Mouse (Mus musculus) heart, postnatal 14 days (tissue): Measurements from ENCODE around the gene Hist1h3d. TPM values are rescaled to one million over a fixed set of nuclear protein-coding genes. Genes with fewer than 3 reads are reported as not detected.
"Not testable (repeated sequence)": the region's sequence is repeated elsewhere in the genome, so short reads cannot be mapped to it uniquely, and the experiment has no call there.

ENCODE experiments used
- DNase-seq, 2 experiments: peaks; one replicate each; pipeline ENCODE4 v3.0.0; 2021 to 2022
- intact Hi-C: fragments of 180-260 bp; cut with DNase I; formaldehyde crosslinking; loops from one replicate; pipeline ENCODE4 v1.15.1; 2025
- total RNA-seq, 2 experiments: library from RNA; stranded (reverse); gene quantifications; 2 replicates each; pipeline ENCODE4 v1.2.3; 2021

Gene Hist1h3d
- total RNA-seq, 2 experiments from 2014 or later: 7.8 to 17.6 TPM

DNA sequence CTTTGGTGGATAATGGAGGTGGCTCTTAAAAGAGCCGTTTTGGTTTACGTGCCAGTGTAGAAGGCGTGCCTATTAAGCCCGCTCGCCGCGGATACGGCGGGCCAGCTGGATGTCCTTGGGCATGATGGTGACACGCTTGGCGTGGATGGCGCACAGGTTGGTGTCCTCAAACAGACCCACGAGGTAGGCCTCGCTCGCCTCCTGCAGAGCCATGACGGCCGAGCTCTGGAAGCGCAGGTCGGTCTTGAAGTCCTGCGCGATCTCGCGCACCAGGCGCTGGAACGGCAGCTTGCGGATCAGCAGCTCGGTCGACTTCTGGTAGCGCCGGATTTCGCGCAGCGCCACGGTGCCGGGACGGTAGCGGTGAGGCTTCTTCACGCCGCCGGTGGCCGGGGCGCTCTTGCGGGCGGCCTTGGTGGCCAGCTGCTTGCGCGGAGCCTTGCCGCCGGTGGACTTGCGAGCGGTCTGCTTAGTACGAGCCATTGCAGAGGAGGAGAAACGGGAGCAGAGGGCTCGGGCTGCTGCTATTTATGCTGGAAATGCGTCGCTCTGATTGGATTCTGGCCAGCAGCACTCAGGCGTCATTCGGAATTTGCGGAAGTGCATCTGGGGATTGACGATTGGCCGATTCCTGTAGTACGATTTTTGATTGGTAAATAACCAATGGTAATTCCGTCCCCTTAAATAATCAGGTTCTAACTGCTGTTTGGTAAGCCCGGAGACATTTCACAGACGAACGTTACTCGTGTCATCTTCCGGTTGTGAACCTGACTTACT, 13.5 kb upstream of the Hist1h3d start, which contains the start of gene Hist1h3e:
Gene Hist1h3e (minus strand): TSS at position 487 of the 777 bp plus-strand sequence.
- intact Hi-C loops: not testable (repeated sequence)
- peak; percentile 89 to 94 for DNase-seq

DNA sequence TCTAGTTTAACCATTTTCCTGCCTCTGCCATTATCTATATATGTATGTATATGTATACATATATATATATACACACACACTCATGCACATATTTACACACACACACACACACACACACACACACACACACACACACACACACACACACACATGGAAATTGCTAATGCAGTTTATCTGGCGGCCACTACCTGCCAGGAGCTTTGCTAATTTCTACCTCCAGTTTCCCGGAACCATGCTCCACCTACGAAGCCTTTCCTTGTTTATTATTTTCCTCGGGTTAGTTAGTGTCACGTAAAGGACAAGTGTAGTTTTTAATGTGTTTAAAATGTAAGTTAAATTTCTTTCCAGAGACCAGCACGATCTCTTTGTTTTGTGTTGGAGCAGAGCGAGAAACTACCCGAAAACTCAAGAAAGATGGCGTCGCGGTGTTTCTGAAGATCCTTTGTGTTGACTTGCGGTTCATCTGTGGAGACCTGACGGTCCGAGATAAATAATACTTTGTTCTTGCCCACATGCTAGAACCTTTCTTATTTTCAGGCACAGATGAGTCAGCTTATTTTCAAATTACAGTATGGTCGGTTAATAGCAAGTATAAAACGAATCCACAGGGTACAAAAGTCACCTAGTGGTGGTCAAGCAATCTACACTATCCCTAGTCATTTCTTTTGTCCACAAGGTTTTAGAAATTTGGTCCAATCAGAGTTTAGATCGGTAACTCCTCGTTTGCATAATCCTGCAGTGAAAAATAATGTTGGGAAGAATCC, 12.7 kb upstream of the Hist1h3d start:
- DNase-seq: peak in 1 of 2 experiments; percentile 40
- intact Hi-C loops: no loop called here

DNA sequence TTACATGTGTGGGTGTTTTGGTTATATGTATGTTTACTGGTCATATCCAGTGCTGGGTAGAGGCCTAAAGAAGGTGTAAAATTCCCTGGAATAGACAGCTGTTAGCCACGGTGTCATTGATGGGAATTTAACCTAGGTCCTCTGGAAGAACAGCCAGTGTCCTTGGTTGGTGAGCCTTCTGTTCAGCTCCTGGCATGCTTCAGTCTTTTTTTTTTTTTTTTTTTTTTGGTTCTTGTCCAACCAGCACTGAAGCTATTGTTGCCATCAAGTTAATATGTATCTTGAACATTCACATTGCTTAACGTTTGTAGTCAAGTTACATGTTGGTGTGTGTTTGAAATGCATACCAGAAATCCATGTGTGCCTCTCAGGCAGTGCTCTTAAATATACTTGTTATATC, 11.1 kb upstream of the Hist1h3d start:
- DNase-seq: no peak
- intact Hi-C loops: no loop called here

DNA sequence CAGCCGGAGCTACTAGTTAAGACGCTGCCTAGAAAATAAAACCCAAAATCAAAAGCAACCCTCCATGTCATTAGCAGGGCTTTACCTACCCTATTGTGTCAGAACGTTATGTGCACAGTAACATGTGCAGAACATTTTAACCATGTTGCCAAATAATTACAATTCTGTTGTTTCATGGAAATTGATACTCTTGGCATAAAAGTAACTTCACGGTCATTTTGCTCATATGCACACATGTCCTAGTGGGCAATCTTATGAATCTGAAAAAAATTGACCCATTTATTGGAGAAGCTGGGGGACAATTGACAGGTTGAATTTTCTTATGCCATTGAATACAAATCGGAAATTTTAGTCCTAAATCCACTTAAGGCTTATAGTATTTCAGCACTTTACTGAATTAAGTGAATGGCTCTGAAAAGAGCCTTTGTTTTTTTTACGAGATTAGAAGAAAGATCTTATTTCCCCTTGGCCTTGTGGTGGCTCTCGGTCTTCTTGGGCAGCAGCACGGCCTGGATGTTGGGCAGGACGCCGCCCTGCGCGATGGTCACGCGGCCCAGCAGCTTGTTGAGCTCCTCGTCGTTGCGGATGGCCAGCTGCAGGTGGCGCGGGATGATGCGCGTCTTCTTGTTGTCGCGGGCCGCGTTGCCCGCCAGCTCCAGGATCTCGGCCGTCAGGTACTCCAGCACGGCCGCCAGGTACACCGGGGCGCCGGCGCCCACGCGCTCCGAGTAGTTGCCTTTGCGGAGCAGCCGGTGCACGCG, 5.1 kb upstream of the Hist1h3d start:
- DNase-seq: not testable (repeated sequence)
- intact Hi-C loops: loop anchor here (5.0 kb wide), 1 partner anchor 1533 kb away; the partner anchor contains the start of genes Hist1h2ah and Hist1h2bk

DNA sequence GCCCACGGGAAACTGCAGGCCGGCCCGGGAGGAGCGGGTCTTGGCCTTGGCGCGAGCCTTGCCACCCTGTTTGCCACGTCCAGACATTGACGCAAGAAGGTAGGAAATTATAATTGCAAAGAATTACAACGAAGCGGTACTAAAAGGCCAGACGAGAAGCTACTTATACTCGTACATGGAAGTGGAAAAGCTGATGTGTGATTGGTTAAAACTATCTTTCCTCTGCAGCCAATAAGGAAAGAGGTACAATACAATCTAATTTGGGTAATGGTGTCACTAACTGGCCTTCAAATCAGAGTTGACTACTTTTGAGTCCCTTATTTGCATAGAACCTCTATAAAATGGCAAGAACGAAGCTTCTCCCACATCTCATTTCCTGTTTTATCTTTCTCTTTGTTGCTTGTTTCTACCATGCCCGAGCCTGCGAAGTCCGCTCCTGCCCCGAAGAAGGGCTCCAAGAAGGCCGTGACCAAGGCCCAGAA, 4.5 kb upstream of the Hist1h3d start, which contains the start of the genes Hist1h2ae and Hist1h2bg:
Gene Hist1h2ae (minus strand): TSS at position 199 of the 482 bp plus-strand sequence.
Gene Hist1h2bg (plus strand): TSS at position 375 of the 482 bp plus-strand sequence.
- peak; percentile 51 to 55 for DNase-seq
- intact Hi-C loops: loop anchor here (5.0 kb wide), 1 partner anchor 1534 kb away; the partner anchor contains the start of genes Hist1h2ah and Hist1h2bk

DNA sequence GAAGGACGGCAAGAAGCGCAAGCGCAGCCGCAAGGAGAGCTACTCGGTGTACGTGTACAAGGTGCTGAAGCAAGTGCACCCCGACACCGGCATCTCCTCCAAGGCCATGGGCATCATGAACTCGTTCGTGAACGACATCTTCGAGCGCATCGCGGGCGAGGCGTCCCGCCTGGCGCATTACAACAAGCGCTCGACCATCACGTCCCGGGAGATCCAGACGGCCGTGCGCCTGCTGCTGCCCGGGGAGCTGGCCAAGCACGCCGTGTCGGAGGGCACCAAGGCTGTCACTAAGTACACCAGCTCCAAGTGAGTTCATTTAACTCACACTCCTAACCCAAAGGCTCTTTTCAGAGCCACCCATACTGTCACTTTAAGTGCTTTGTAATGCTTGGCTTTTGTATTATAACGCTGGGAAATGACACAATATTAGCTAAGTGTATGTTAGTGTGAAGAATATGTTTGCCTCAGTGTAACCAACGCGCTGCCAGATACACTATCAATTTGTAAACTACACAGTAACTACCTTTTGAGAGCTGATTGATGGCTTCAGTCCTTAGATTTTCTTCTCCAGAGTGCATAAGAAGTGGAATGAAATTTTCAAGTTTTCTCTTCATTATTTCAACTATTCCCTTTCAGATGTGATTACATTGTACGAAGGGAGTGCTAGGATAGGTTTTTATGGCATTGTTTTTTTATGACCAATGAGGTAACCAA, 3.9 kb upstream of the Hist1h3d start:
- intact Hi-C loops: loop anchor here (5.0 kb wide), 1 partner anchor 1534 kb away; the partner anchor contains the start of genes Hist1h2ah and Hist1h2bk
- not testable (repeated sequence) for DNase-seq

DNA sequence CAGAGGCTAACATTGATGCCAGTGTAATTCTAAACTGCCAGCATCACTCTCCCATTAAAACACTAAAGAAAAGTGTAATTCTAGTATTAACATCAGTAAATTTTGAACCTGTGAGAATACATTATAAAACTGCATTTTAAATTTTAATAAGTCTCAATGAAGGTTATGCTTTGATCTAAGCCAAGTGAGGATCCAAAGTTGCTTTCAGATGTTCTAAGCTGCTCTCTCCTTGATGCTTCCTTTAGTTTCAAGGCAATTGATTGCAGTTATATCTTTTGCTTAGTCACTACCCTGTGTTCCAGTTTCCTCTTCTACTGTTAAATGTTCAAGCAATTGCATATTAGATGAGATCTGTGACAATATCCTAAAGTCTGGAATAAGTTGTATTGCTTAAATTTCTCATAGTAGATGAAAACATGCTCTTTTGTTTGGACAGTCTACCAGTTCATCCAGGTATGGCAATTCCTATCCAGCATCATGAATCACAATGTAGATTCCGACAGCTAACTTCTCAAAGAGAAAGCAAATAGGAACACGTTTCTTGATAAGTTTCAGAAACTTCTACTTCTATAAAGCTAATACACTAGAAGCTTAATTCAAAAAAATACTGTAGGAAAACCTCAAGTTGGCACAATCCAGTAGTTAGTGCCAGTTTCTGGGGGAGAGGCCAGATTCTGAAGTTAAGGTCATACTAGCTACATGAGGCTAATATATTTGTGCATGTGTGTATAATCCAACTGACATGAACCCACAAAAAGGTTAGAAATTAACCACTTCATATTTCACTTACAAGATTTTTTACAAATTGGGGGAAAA, 3.1 kb upstream of the Hist1h3d start:
- intact Hi-C loops: loop anchor here (5.0 kb wide), 1 partner anchor 1535 kb away; the partner anchor contains the start of genes Hist1h2ah and Hist1h2bk
- no peak for DNase-seq

DNA sequence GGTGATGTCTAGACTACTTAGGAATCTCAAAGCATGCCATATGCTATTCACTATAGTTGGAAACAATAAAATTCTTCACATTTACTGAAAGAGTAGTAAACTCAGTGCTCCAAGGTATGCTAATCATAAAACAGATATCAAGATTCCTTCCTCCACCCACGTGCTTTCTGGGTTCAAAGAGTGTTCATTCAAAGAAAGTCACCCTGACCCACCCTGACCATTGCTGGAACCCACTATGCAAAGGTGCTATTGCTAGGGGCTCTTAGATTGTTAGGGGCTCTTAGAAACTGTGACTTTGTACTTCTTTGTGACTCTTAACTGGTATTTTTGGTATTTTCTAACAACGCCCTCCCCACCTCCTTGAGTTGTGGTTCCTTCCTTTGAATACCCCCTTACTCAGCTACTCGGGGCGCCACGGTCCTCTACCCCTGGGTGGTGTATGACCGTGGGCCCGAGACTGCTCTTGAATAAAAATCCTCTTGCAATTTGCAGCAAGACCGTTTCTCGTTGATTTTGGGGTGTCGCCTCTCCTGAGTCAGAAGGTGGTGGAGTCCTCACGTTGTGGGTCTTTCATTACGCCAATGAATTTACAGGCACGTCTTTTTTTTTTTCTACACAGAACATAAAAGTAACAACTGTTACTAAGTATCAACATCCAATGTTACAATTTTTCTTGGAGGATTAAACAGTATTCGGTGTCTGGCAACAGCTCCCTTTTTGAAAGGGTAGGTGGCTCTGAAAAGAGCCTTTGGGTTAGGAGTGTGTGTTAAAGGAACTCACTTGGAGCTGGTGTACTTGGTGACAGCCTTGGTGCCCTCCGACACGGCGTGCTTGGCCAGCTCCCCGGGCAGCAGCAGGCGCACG, 2.3 kb upstream of the Hist1h3d start:
- intact Hi-C loops: loop anchor here (5.0 kb wide), 1 partner anchor 1536 kb away; the partner anchor contains the start of genes Hist1h2ah and Hist1h2bk
- DNase-seq: not testable (repeated sequence)

DNA sequence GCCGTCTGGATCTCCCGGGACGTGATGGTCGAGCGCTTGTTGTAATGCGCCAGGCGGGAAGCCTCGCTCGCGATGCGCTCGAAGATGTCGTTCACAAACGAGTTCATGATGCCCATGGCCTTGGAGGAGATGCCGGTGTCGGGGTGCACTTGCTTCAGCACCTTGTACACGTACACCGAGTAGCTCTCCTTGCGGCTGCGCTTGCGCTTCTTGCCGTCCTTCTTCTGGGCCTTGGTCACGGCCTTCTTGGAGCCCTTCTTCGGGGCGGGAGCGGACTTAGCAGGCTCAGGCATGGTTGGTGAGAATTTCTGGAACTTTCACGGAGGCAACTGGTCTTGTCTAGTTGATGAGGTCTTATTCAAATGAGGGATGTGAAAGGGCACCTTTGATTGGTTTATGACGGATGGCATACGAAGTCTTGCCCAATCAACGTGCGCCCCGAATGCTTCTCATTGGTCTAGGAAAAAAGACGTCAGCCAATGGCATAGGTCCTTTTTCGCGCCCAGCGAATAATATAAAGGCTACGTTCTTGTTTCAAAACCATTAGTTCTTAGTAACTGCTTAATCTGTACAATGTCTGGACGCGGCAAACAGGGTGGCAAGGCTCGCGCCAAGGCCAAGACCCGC, 1.6 kb upstream of the Hist1h3d start, which contains the start of the genes Hist1h2bf and Hist1h2ad:
Gene Hist1h2bf (minus strand): TSS at position 299 of the 627 bp plus-strand sequence.
Gene Hist1h2ad (plus strand): TSS at position 484 of the 627 bp plus-strand sequence.
- intact Hi-C loops: loop anchor here (5.0 kb wide), 1 partner anchor 1537 kb away; the partner anchor contains the start of genes Hist1h2ah and Hist1h2bk
- peak; percentile 77 to 85 for DNase-seq

DNA sequence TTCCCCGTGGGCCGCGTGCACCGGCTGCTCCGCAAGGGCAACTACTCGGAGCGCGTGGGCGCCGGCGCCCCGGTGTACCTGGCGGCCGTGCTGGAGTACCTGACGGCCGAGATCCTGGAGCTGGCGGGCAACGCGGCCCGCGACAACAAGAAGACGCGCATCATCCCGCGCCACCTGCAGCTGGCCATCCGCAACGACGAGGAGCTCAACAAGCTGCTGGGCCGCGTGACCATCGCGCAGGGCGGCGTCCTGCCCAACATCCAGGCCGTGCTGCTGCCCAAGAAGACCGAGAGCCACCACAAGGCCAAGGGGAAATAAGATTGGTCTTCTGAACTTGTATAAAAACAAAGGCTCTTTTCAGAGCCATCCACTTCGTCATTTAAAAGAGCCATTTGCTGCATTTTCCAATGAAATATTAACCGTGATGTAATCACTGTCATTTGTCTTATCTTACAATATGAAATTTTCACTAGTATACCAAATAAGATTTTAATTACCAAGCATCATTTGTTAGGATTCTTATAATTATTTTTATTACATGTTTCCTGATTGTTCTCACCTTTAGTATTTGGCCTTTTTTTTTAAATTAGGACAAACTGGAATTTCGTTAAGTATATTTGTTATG, 905 bp upstream of the Hist1h3d start:
- intact Hi-C loops: loop anchor here (5.0 kb wide), 1 partner anchor 1537 kb away; the partner anchor contains the start of genes Hist1h2ah and Hist1h2bk
- not testable (repeated sequence) for DNase-seq

DNA sequence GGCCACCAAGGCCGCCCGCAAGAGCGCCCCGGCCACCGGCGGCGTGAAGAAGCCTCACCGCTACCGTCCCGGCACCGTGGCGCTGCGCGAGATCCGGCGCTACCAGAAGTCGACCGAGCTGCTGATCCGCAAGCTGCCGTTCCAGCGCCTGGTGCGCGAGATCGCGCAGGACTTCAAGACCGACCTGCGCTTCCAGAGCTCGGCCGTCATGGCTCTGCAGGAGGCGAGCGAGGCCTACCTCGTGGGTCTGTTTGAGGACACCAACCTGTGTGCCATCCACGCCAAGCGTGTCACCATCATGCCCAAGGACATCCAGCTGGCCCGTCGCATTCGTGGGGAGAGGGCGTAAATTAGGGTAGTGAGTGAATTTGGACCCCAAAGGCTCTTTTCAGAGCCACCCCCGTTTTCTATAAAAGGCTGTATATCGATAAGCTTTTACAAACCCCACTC, 326 bp downstream of the Hist1h3d start:
- intact Hi-C loops, DNase-seq: not testable (repeated sequence)

DNA sequence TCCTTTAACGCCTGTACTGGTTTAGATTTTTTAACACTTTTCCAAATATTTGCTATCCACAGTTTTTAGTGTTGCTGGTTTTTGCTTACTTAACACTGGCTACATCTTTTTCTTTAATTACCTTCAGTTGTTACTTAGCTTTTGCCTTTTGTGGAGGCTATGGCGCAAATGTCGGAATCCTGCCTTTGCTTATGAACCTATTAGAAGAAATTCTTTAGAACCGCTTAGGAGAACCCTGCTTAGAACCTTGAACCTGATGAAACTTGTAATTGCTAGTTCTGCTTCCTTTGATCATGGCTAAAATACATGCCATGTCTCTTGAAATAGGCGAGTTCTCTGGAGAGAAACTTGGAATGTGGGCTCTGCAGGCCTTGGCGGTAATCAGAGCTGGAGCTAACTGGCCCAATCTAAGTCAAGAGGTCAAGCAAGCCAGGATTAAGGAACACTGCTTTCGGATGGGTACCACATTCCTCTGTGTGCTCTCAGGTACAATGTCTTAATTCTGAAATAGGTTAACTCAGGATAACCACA, 853 bp downstream of the Hist1h3d start:
- intact Hi-C loops: no loop called here
- DNase-seq: no peak

DNA sequence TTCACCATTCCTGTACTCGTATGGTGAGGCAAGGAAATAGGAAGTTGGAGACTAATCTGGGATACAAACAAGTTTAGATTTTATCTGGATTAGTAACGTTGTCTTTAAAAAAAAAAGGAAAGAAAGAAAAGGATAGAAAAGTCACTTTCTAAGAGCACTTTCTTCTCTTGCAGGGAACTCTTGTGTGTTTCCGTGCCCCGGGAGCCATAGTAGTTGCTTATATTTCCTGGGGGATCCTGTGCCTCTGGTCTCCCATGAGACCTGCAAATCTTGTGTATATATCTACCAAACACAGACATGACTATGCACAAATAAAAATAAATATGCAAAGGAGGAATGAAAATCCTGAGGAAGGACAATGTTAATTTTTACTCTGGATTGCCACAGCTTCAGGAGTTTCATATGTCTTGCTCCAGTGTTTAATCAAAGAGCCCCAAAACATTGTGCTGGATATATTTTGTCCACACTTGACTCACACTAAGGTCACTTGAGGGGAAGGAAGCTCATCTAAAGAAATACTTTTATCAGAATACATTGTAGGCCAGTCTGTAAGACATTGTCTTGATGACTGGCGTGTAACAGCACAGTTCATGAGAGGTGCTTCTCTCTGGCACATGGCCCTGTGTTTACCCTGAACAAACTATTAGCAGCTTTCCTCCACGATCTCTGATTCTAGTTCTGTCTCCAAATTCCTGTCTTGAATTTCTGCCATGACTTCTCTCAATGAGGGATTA, 1.5 kb downstream of the Hist1h3d start:
- intact Hi-C loops: no loop called here
- DNase-seq: no peak

DNA sequence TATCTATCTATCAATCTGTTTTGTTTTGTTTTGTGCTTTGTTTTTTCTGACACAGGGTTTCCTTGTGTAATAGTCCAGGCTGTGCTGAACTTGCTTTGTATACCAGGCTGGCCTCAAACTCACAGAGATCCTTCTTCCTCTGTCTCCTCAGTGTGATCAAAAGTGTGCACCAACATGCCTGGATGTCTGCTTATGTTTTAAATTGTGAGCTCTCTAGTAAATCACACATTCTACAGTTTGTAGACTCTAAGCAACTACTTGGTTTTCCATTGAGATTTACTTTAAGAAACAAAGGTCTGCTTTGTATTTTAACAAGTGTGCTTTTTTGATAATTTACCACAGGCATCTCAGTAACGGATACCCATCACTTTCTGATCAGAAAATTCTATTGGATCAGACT, 2.3 kb downstream of the Hist1h3d start:
- intact Hi-C loops: no loop called here
- DNase-seq: no peak
